Mouse (Mus musculus) stomach, postnatal 0 days (tissue): Measurements from ENCODE around the gene Gm26920. TPM values are rescaled to one million over a fixed set of nuclear protein-coding genes. Genes with fewer than 3 reads are reported as not detected.
"Not testable (repeated sequence)": the region's sequence is repeated elsewhere in the genome, so short reads cannot be mapped to it uniquely, and the experiment has no call there.

Experiments used
- ATAC-seq: fragments of 200-750 bp; cut with Nextera tagmentation; 2 replicates; pipeline ENCODE4 v1.8.0; 2017; ENCODE audit not compliant: low FRiP score, low TSS enrichment
- DNase-seq: peaks from one replicate; pipeline ENCODE4 v3.0.0-alpha.2; 2016; ENCODE audit warnings: low spot score
- H3K27ac ChIP-seq: fragments of 300-500 bp; sonication (generic); replicated peaks from 2 replicates; pipeline ENCODE4 v1.5.1; 2014; ENCODE audit warnings: mild to moderate bottlenecking, control low read depth
- H3K27me3 ChIP-seq: fragments of 300-500 bp; sonication (generic); 2 replicates; pipeline ENCODE4 v1.6.1; 2014; ENCODE audit warnings: low read length; ENCODE audit not compliant: control insufficient read depth, insufficient read depth
- H3K36me3 ChIP-seq: fragments of 300-500 bp; sonication (generic); 2 replicates; pipeline ENCODE4 v1.6.1; 2014; ENCODE audit warnings: low read length, mixed read lengths; ENCODE audit not compliant: control insufficient read depth, insufficient read depth
- H3K4me1 ChIP-seq: fragments of 300-500 bp; sonication (generic); replicated peaks from 2 replicates; pipeline ENCODE4 v1.6.1; 2014; ENCODE audit warnings: antibody characterized with exemption; ENCODE audit not compliant: control insufficient read depth, insufficient read depth
- H3K4me2 ChIP-seq: fragments of 300-500 bp; sonication (generic); replicated peaks from 2 replicates; pipeline ENCODE4 v1.6.1; 2014; ENCODE audit warnings: low read depth, mild to moderate bottlenecking, control low read depth, moderate library complexity
- H3K4me3 ChIP-seq: fragments of 300-500 bp; sonication (generic); 2 replicates; pipeline ENCODE4 v1.5.1; 2014; ENCODE audit warnings: low read depth, low read length, control low read depth
- H3K9ac ChIP-seq: fragments of 300-500 bp; sonication (generic); 2 replicates; pipeline ENCODE4 v1.6.1; 2014; ENCODE audit warnings: mild to moderate bottlenecking, low read length, control low read depth, mixed read lengths
- H3K9me3 ChIP-seq: fragments of 300-500 bp; sonication (generic); 2 replicates; pipeline ENCODE4 v1.6.1; 2016; ENCODE audit warnings: low read length; ENCODE audit not compliant: control insufficient read depth
- CTCF ChIP-seq: IDR thresholded peaks from 2 replicates; pipeline ENCODE4 v1.5.1; 2016; ENCODE audit warnings: antibody characterized with exemption, low read depth, mild to moderate bottlenecking, moderate library complexity
- EP300 ChIP-seq: optimal IDR thresholded peaks from 2 replicates; pipeline ENCODE3; 2016; ENCODE audit warnings: antibody characterized with exemption
- WGBS: fragments of 180-500 bp; shearing (Covaris S2); extraction: QIAGEN DNeasy Blood & Tissue Kit; methylation state at CpG from one replicate; pipeline ENCODE4 v1.1.7; 2014; 5-methylcytosine and 5-hydroxymethylcytosine counted together
- polyA plus RNA-seq: library from polyadenylated mRNA; unstranded; fragments of >200 nt; fragmentation: Nextera tagmentation; extraction: Ambion mirVana; gene quantifications from 2 replicates; pipeline ENCODE4 v1.2.1, GENCODE M21; 2015

Gene Gm26920
- polyA plus RNA-seq, 1 experiment from 2014 or later = 0.36 TPM

GRCm38 (mm10) chr7:30121308-30122187, 31.3 kb upstream of the Gm26920 start, which contains the start of gene Zfp382:
Gene Zfp382 (plus strand): TSS chr7:30121942.
- under 1% methylated on average over 61 of the region's 61 CpGs for WGBS
- no peaks in the 10 kb centered on the region for H3K9me3 ChIP-seq
- TF ChIP-seq CTCF = peak; percentile 34
- TF ChIP-seq EP300 = no peak
- ATAC-seq = peak; percentile 92
- peak within 1 kb of the TSS; percentile 63 for H3K4me3 ChIP-seq
- peak within 1 kb of the TSS; percentile 61 for H3K27ac ChIP-seq
- peak within 1 kb of the TSS; percentile 64 for H3K4me2 ChIP-seq
- H3K27me3 ChIP-seq = no peaks in the 10 kb centered on the region
- peak within 1 kb of the TSS; percentile 71 for H3K9ac ChIP-seq
- DNase-seq = peak; percentile 84
- H3K36me3 ChIP-seq = no peaks in the 10 kb centered on the region
- H3K4me1 ChIP-seq = no peaks in the 10 kb centered on the region

GRCm38 (mm10) chr7:30117935-30118334, 27.7 kb upstream of the Gm26920 start:
- H3K9me3 ChIP-seq, H3K27ac ChIP-seq, ATAC-seq, H3K36me3 ChIP-seq, H3K4me3 ChIP-seq, H3K4me2 ChIP-seq, DNase-seq, H3K27me3 ChIP-seq, H3K9ac ChIP-seq, H3K4me1 ChIP-seq: not testable (repeated sequence)
- 95% methylated on average over 12 of the region's 12 CpGs for WGBS

- ATAC-seq (no peak), DNase-seq (no peak)
- TF ChIP-seq EP300 (no peak), CTCF (no peak)
- no peaks in the 10 kb centered on the region for H3K27me3 ChIP-seq
- H3K9me3 ChIP-seq = 0 out of 2 replicates have a peak, but pooled peaks cover 2% of the 10 kb centered on the region
- no peak overlapping the region for H3K4me3 ChIP-seq
- H3K9ac ChIP-seq = no peak overlapping the region
- no peak overlapping the region for H3K4me2 ChIP-seq
- no peak overlapping the region for H3K27ac ChIP-seq
- WGBS = 86% methylated on average over 5 of the region's 5 CpGs
- H3K36me3 ChIP-seq = no peaks in the 10 kb centered on the region
- no peaks in the 10 kb centered on the region for H3K4me1 ChIP-seq
These were observed 25.9 kb upstream of the Gm26920 start for GRCm38 (mm10) chr7:30116076-30116475.

GRCm38 (mm10) chr7:30099297-30099696, 9.1 kb upstream of the Gm26920 start:
- Histone ChIP-seq H3K9me3 (0 out of 2 replicates have a peak, but pooled peaks cover 5% of the 10 kb centered on the region), H3K4me1 (peaks cover under 1% of the 10 kb centered on the region; the same call in 1 of the 2 replicates), H3K4me3 (no peak overlapping the region), H3K4me2 (no peak overlapping the region), H3K36me3 (peaks cover 23% of the 10 kb centered on the region), H3K9ac (no peak overlapping the region), H3K27ac (no peak overlapping the region), H3K27me3 (no peaks in the 10 kb centered on the region)
- no peak for DNase-seq
- TF ChIP-seq CTCF (no peak), EP300 (no peak)
- 91% methylated on average over 13 of the region's 13 CpGs for WGBS
- ATAC-seq = no peak

GRCm38 (mm10) chr7:30095551-30096125, 5.4 kb upstream of the Gm26920 start:
- no peaks in the 10 kb centered on the region for H3K27me3 ChIP-seq
- peak overlapping the region; percentile 45 for H3K27ac ChIP-seq
- ATAC-seq (no peak), DNase-seq (no peak)
- peak overlapping the region; percentile 60 for H3K4me2 ChIP-seq
- H3K4me3 ChIP-seq = peak overlapping the region; percentile 76
- H3K36me3 ChIP-seq = peaks cover 7% of the 10 kb centered on the region
- WGBS = 5% methylated on average over 5 of the region's 5 CpGs
- H3K4me1 ChIP-seq = peaks cover 4% of the 10 kb centered on the region; the same call in 1 of the 2 replicates
- no peak for TF ChIP-seq EP300
- no peak for TF ChIP-seq CTCF
- no peaks in the 10 kb centered on the region for H3K9me3 ChIP-seq
- peak overlapping the region; percentile 50 for H3K9ac ChIP-seq
